Mouse (Mus musculus) frontal cortex, adult 2 months (tissue): Measurements from ENCODE around the gene Caly. TPM values are rescaled to one million over a fixed set of nuclear protein-coding genes. Genes with fewer than 3 reads are reported as not detected.
A peak's percentile ranks its signal among the peaks of the same experiment; 100 is the strongest.

ENCODE experiments used
- DNase-seq, 2 experiments: peaks; one replicate each; pipeline ENCODE4 v3.0.0; 2022; ENCODE audit warnings: low spot score in 1 of 2; ENCODE audit errors: extremely low spot score in 1 of 2
- polyA plus RNA-seq: library from polyadenylated mRNA; depleted of rRNA; stranded (reverse); fragments of >200 nt; gene quantifications from 2 replicates; pipeline ENCODE4 v1.2.3, GENCODE M21; 2012; rRNA removed

Caly gene
- polyA plus RNA-seq, 1 experiment: 468 TPM

- DNase-seq: no peak
Observed at GRCm38 (mm10) chr7:140047811-140048311, 34.5 kb downstream of the Caly start.

DNA sequence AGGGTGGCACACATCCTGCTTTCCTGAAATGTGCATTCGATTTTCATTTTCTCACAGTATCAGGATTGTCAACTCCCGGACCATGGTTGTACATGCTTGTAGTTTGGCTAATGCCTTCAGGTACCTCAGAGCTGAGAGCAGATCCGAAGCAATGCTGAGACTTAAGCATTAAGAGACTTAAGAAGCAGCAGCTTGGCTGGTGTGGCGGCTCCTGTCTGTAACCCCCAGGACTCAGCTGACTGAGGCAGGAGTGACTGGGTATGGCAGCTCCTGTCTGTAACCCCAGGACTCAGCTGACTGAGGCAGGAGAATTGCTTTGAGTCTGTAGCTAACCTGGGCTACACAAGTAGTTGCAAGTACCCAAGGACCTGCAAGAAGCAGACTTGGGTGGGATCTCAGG lies 36.8 kb downstream of the Caly start:
- DNase-seq: no peak

GRCm38 (mm10) chr7:140042728-140043127 lies 39.6 kb downstream of the Caly start:
- DNase-seq: no peak

GRCm38 (mm10) chr7:140037171-140037555 lies 45.2 kb downstream of the Caly start:
- no peak for DNase-seq

DNA sequence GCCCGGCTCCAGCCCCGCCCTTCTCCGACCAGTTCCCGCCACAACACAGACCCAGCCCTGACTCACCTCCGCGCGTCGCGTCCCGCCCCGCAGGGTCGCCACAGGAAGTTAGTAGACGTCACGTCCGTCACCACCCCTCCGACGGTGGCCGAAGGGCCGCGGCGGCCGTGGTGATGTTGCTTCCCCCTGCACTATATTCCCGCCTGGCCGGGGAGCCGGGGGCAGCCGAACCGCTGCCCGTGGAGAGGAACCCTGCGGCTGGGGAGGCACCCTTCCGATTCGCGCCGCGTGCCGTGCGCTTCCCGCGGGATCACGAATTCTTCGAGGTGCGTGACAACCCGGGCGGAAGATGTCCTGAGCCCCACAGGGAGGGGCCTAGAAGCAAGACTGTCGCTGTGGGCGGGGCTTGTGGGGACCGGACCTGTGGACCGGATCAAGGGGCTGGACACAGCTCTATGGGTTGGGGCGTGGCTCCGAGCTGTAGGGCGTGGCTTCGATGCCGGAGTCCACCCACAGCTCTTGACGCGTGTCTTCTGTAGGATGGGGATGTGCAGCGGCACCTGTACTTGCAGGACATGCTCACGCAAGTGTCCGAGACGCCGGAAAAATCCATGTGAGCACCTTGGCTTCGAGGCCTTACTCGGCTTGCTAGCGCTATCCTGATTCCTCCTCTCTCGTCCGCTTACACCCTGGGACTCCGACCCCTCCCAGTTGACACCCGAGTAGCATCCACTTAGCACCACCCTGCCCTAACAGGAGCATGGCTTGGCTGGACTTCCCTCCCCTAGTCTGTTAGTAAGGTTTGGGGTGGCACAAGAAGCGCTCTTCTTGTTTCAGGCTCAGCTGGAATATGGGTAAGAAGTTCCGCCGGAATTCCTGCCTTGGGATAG lies 45.8 kb downstream of the Caly start, which contains the start of the genes Zfp511 and Tubgcp2:
Gene Zfp511, plus strand, starts transcription at position 111 of the 890 bp plus-strand sequence.
Gene Tubgcp2, minus strand, starts transcription at position 389 of the 890 bp plus-strand sequence.
- DNase-seq: peak; percentile 91

- DNase-seq: no peak
Observed at GRCm38 (mm10) chr7:140035456-140035855, 46.9 kb downstream of the Caly start.

- DNase-seq: no peak
Observed at GRCm38 (mm10) chr7:140033386-140033785, 49.0 kb downstream of the Caly start.

GRCm38 (mm10) chr7:140032366-140032765 lies 50.0 kb downstream of the Caly start:
- DNase-seq: no peak

GRCm38 (mm10) chr7:140031771-140032170 lies 50.6 kb downstream of the Caly start:
- DNase-seq: no peak

Other genes starting within 250 kb of the Caly start
- 34.4 and 34.7 TPM in 2 replicates for gene Adgra1, start 248.4 kb downstream of the Caly start, polyA plus RNA-seq
- gene Kndc1, start 187.9 kb downstream of the Caly start, polyA plus RNA-seq: 29.7 and 30.9 TPM in 2 replicates
- 0.18 TPM in 1 of 2 replicates, not detected in the other for gene Utf1, start 138.8 kb downstream of the Caly start, polyA plus RNA-seq
- gene 6430531B16Rik, start 103.8 kb downstream of the Caly start, polyA plus RNA-seq: 1.0 and 1.2 TPM in 2 replicates
- 6.4 and 7.7 TPM in 2 replicates for gene Adam8, start 90.0 kb downstream of the Caly start, polyA plus RNA-seq
- 67.6 and 71.5 TPM in 2 replicates for gene Zfp511, start 46.2 kb downstream of the Caly start, polyA plus RNA-seq
- gene Tubgcp2, start 45.9 kb downstream of the Caly start, polyA plus RNA-seq: 46.1 and 51.7 TPM in 2 replicates
- 0.17 and 0.28 TPM in 2 replicates for gene Msx3, start 33.5 kb downstream of the Caly start, polyA plus RNA-seq
- 4.0 and 10.0 TPM in 2 replicates for gene Prap1, start 10.8 kb upstream of the Caly start, polyA plus RNA-seq
- gene Fuom, start 19.9 kb upstream of the Caly start, polyA plus RNA-seq: 87.3 and 98.1 TPM in 2 replicates
- 3.7 and 5.0 TPM in 2 replicates for gene Paox, start 33.3 kb upstream of the Caly start, polyA plus RNA-seq
- 62.3 and 72.0 TPM in 2 replicates for gene Echs1, start 33.9 kb upstream of the Caly start, polyA plus RNA-seq
- 41.5 and 43.0 TPM in 2 replicates for gene Mtg1, start 55.0 kb upstream of the Caly start, polyA plus RNA-seq
- gene Sprn, start 72.3 kb upstream of the Caly start, polyA plus RNA-seq: 103 and 125 TPM in 2 replicates
- gene Olfr522, start 82.2 kb upstream of the Caly start, polyA plus RNA-seq: not detected in 2 replicates
- 0.04 and 0.08 TPM in 2 replicates for gene Olfr523, start 90.7 kb upstream of the Caly start, polyA plus RNA-seq
- not detected in 2 replicates for gene Olfr524, start 123.4 kb upstream of the Caly start, polyA plus RNA-seq
- 0.17 and 0.24 TPM in 2 replicates for gene Cd163l1, start 135.7 kb upstream of the Caly start, polyA plus RNA-seq
- gene 5830411N06Rik, start 164.7 kb upstream of the Caly start, polyA plus RNA-seq: 0.04 and 0.06 TPM in 2 replicates
- not detected in 2 replicates for gene Olfr525, start 238.3 kb upstream of the Caly start, polyA plus RNA-seq